Mouse (Mus musculus): Measurements from ENCODE around the gene Mcat. TPM values are rescaled to one million over a fixed set of nuclear protein-coding genes. Genes with fewer than 3 reads are reported as not detected.

The Mcat gene
- polyA plus RNA-seq, 1 experiment from 2014 or later, result 34.4 TPM

DNA sequence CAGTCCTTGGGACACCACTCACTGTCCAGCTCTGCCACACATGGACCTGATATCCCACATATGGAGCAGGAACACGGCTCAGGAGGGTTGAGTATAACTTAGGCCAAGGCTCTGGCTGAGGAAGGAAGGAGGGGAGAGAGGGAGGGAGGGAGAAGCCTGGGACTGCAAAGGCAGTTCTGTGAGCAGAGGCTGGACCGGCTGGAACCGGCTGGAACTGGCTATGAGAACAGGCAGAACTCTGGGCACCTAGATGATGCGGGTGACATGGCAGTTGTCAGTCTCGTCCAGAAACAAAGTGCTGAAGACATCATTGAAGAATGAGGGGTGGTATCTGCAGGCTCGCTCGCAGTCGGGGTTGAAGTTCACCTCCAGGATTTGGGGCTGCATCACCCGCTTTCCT is 13.1 kb upstream of the Mcat start:
- no peak for DNase-seq (ENCODE audit: low spot score)

DNA sequence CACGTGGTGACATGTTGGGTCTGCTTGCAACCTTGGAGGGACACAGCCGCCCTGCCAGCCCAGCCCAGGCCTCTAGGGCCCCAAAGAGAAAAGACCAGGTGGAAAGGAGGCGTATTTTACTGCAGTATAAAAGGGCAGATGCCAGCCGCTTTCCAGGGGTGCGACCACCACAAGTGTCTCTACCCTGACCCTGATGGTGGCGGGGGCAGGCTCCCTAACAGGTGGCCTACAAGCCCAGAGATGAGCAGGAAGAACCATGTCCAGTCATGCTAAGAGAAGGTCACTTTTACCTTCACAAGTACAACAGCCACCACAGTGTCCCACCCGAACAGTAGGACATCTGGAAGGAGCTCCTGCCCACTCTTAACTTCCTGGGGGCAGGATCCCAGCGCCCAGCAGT is 12.0 kb upstream of the Mcat start:
- DNase-seq (ENCODE audit: low spot score), result no peak

DNA sequence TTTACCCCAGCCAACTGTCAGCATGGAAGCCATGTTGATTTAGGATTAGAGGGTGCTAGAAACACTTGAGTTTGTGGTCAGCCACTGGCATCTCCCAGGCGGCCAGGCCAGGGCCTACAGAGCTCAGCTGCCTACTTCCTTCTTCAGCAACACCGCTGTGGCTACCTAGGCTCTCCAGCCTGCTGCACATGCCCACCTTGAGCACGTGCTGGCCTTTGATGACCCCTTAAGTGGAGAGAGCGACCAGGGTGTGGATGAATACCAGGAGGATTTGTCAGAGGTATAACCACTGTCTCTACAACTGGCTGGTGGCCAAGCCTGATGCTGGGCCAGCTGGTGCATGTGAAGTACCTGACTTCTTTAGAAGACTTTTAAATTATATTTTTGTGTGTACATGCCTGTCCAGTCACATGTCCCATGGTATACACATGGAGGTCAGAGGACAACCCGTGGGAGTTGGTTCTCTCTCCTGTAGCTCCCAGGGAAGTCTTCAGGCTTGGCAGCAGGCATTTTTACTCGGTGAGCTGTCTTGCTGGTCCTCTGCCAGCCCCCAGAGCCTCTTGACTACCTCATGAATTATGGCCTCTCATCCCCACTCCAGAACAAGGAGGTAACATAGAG is 11.3 kb upstream of the Mcat start:
- DNase-seq (ENCODE audit: low spot score), result no peak

DNA sequence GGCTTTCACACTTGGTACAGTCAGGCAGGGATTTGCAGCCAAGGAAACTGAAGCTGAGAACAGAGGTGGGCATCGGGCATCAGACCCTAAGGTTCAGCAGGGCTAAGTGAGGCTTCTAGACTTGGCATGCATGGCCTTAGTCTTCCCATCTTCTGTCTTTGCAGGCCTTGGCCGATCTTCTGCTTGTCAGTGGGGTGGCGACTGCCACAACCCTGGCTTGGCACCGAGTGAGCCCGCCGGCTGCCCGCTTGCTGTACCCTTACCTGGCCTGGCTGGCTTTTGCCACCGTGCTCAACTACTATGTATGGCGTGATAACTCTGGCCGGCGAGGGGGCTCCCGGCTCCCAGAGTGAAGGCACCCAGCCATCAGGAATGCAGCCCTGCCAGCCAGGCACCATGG is 10.0 kb upstream of the Mcat start:
- DNase-seq (ENCODE audit: low spot score), result no peak

DNA sequence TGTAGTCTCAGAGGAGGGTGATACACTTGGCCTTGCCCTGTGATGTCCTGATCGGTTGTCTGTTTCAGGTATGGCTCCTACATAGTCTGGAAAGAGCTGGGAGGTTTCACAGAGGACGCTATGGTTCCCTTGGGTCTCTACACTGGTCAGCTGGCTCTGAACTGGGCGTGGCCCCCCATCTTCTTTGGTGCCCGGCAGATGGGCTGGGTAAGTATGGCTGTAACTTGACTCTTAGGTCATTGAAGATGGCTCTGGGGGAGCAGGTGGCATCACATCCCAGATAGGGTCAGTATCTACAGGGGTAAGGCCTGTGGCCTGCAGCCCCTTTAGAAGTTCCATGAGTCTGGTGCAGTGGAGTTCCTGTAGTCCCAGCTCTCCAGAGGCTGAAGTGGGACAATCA is 8.5 kb upstream of the Mcat start:
- no peak for DNase-seq (ENCODE audit: low spot score)

DNA sequence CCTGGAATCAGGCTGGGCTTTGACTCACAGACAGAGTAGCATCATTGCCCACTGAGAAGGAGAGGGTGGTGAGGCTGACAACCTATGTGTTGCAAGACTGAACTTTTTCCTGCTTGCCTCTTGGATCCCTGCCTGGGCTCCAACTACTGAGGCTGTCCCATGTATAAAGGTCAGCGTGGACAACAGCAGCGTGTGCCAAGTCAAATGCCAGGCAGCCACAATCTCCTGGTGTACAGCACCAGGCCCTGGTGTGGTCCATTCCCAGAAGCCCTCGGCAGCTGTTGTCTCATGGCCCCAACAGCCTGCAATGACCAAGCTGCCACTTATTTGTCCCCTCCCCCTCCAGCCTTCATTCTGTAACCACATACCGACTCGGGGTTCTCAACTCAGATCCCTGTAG is 8.0 kb upstream of the Mcat start:
- DNase-seq (ENCODE audit: low spot score), result no peak

DNA sequence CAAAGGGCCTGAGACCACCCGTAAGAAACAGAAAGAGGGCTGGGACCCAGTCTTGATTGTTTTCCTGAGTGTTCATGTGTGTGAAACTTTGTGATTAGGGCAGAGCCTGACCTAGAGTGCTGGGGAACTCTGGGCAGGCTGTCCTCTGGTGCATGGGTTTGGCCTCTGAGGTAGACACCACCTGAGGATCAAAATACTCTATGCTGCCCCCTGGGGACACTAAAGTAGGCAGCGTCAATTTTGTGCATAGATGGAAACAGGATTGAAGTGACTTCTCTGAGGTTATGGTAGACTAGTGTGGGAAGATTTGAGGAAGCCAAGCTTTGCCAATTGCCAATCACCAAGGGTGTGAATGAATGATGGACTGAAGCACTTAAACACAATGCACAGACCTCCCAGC is 7.1 kb upstream of the Mcat start:
- DNase-seq (ENCODE audit: low spot score), result peak; percentile 46

DNA sequence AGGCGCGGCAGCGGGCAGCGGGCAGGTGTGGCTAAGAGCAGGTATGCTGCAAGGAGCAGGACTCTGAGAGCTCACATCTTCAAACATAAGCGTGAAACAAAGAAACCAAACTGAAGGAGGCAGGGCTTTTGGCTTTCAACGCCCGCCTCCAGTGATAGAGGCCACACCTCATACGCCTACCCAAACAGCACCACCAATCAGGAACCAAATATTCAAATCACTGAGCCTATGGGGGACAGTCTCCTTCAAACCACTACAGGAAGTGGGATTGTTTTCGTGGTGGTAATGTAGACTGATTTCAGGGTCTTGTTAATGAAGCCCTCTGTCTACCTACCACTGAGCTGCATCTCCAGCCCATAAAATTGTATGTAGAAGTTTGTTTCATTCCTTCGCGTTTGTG is 6.1 kb upstream of the Mcat start:
- peak; percentile 67 for DNase-seq (ENCODE audit: low spot score)

DNA sequence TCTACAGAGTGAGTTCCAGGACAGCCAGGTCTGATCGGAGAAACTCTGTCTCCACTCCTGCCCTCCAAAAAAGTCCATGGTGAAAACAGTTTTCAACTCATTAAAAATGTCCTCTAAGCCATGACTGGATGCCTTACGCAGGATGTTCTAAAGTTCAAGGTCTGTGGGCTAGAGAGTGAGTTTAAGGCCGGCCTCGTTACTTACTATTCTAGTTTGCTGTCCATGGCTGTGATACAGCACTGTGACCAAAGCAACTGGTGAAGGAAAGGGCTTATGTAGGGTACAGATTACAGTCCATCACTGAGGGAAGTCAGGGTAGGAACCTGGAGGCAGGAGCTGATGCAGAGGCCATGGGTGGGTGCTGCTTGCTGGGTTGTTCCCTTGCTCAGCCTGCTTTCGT is 5.0 kb upstream of the Mcat start:
- no peak for DNase-seq (ENCODE audit: low spot score)

DNA sequence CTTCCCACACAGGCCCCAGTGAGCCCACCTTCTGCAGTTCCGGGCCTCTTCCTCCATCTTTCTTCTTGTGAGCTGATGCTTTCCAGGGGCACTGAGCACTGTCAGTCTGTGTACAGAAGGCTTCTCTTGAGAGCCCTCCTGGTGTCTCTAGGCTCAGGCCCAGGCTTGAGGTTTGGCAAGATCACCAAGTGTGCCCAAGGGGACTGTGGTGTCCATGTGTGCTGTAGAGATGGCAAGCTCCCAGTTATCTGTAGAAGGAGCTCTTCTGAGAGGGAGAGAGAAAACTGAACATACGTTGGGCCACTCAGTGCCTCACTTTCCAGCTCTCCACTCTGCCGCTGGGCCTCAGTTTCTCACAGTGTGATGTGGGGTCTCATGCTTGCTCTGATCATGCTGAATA is 4.1 kb upstream of the Mcat start:
- no peak for DNase-seq (ENCODE audit: low spot score)

DNA sequence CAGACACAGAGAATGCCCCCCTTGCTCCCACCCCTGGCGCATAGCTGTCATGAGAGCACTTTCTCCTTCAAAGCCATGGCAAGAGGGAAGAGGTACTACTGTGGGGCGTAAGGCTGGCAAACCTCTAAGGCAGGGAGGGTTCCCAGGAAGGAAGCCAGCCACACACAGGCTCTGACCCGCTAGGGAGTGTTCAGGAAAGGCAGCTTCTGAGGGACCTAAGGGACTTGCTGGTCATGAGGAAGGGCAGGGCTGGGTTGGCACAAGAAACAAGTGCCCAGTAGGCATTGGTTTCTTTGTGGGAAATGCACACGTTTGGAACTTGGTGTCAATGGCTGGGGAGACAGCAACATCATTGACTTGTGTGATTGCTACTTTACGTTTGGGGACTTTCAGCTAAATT is 2.4 kb upstream of the Mcat start:
- no peak for DNase-seq (ENCODE audit: low spot score)

DNA sequence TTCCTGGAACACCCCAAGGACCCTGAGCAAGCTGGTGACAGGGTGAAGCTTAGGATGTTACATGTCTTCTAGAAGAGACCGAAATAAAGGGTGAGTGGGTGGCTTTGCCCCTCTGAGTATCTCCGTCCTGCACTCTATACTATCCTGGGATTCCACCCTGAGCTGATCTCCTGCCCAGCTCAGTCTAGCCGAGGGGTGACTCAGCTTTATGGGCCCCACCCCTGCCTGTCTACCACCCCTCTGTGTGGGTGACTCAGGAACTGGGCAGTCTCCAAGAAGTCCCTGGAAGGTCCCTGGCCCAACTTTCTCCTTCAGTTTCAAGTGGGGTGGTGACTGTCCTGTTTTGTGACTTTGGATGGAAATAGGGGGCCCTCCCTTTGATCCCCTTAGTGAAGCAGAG is 1.8 kb upstream of the Mcat start:
- no peak for DNase-seq (ENCODE audit: low spot score)

DNA sequence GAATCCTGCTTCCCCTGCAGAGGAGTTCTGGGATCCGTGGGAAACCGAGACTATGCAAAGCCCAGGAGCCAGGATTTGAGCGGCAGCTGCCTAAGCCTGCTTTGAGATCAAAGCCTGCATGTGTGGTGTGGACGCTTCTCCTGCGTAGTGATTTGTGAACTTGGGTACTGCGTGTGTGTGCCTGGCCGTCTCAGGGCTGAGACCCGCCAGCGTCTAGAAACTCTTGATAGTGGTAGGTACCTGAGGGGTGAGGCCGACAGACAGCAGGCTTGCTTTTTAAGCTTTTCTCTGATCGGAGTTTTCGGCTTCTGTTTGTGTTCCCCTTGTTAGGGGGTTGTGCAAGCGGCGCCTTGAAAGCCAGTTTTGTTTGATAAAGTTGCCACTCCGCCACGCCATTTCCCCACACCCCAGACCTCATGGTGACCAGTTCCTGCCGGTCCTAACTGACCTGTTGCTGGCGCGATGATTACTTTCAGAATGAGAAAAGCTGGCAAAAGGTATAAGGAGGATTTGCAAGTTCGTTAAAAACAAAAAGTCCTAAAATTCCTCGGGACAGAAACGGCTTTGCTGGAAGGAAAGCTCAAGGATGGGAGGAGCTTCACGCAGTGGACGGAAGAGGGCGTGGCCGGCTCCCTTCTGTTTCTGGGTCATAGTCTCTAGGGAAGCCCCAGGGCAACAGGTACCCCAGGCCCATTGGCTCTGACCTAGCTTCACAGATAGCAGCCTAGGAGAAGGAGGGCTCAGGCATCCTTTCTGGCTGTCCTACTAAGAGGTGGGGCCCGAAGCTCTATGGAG is 467 bp upstream of the Mcat start:
- DNase-seq (ENCODE audit: low spot score), result peak; percentile 50

DNA sequence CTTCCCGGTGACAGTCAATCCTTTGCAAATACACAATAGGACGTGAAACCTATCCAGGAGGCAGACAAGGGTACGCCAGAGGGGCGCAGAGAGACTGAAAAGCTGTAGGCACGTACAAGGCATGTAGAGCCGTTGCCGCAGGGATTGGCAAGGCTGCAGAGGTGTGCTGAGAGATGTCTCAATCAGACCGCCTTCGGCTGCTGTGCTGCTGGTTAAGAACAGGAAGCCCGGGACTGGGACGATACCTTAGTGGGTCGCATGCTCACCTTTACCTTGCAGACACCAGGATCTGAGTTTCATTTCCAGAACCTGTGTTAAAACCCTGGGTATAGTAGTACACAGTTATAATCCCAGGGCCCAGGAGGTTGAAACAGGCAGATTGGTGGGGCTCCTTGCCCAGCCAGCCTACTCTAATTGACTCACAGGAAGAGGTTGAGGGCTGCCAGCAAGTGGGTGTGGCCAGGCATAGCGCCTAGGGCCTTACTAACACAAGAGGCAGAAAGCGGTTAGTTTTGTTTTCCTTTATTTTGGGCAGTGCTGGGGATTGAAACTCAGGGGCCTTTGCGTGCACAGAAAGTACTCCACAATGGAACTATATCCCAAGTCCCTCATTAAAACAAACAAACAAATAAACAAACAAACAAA is 839 bp downstream of the Mcat start:
- DNase-seq (ENCODE audit: low spot score), result peak; percentile 83

DNA sequence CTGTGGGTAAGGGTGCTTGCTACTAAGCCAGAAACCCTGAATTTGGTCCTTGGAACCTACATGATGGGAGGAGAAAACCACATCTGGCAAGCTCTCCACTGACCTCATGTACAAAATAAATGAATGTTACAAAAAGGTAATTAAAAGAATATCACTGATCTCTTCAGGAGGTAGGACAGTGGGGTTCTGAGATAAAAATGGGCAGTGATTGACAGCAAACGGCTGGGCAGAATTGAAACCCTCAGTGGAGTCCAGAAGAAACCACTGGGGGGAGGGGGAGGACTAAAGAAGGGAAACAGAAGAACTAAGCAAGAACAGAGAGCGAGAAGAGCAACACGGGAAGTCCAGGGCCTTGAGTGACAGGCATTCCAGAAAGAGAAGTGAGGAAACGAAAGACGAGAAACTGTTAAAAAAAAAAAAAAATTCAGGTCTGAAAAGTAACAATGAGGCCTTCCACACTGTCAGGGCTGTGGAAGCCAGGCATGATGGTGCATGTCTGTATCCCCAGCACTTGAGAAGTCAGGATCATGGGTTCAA is 2.6 kb downstream of the Mcat start:
- no peak for DNase-seq (ENCODE audit: low spot score)

DNA sequence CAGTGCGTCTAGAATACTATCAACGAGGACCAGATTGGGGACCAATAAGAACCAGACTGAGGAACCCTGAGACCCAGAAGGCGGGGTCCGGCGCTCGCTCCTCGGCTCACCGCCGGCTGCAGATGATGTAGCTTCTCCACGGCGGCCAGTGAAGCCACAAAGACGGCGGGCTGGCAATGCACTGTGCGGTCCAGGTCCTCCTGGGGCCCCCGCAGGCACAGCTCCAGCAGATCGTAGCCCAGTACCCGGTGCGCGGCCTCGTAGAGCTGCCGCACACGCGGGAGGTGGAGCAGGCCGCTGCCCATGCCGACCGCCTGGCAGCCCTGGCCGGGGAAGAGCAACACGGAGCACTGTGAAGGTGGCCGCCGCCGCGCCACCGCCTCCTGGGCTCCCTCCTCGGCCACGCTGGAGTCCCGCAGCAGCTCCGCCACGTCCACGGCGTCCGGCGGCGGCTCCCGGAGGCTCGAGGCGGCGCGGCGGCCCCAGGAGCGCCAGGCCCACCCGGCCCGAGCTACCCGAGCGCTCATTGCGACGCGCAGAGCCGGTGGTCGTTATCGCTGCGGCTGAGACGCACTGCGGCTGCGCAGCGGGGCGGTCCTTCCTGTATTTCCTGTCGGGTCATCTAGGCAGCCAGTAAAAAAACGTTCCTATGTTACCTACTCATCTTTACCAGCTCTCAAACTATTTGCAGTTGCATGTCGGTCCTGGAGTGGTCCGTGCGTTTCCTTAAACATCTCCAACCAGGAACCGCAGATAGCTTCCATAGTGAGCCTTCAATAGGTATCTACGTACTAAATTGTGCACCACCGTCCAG is 8.2 kb downstream of the Mcat start:
- DNase-seq (ENCODE audit: low spot score), result peak; percentile 93

DNA sequence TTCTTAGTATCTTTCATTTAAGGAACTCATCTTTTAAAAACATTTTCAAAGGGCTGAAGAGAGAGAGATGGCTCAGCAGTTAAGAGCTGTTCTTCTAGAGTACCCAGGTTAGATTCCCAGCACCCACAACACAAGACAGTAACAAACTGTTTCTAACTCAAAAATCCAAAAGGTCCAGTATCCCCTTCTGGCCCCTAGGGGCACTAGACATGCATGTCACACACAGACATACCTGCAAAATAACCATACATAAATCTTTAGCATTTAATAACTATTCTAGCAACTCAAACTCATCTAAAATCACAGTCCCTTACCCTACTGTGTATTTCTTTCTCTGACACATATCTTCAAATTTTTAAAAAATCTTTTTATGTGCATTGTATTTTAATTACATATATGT is 9.8 kb downstream of the Mcat start:
- peak; percentile 30 for DNase-seq (ENCODE audit: low spot score)

DNA sequence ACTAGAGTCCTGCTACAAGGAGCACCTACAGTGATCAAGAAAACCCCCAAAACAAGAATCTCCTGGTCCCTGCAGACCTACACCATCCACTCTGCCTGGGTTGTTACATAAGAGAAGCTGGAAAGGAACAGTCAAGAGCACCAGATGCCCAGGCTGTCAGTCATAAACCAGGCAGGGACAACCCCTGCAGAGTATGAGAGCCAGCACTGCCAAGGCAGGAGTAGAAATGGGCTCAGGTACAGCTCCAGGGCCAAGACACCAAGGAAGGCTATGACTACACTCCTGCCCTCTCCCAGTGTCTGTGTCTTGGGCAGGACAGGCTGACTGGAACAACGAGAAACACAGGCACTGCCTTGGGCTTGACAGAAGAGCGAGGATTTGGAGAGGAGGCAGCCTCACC is 13.4 kb downstream of the Mcat start:
- DNase-seq (ENCODE audit: low spot score), result no peak

DNA sequence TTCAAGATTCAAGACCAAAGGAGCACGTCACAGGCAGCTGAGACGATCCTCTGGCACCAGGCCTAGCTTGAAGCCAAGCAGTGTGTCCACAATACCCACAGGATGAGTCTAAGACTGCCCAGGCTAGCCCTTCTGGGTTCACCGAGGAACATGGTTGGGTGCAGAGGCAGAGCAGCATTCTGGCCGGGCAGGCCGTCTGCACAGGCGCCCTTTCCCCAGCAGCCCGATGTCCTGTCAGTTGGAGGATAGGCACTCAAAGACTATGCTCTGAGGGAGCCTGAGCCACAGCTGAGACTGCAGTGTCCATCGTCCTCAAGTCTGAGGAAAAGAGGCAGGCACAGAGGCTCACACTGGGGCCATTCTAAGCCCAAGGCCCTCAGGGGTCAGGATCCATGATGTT is 16.4 kb downstream of the Mcat start:
- DNase-seq (ENCODE audit: low spot score), result no peak

DNA sequence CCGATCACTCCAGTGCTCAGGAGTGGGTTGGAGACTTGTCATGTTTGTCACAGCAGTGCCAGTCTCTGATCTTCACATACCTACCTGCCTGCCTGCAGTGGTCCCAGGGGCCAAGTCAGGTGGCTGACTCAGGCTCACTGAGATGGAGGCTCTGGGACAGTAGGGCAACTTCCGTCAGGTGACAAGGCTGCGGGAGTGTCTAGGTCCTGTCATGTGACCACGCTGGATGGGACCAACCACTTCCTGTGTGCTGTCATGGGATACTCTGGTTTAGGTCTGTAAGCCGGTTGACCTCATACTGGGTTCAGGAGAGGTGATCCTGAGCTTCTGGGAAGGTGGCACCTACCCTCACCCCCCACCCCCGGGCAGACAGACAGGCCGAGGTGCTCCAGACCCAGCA is 17.6 kb downstream of the Mcat start:
- no peak for DNase-seq (ENCODE audit: low spot score)

DNA sequence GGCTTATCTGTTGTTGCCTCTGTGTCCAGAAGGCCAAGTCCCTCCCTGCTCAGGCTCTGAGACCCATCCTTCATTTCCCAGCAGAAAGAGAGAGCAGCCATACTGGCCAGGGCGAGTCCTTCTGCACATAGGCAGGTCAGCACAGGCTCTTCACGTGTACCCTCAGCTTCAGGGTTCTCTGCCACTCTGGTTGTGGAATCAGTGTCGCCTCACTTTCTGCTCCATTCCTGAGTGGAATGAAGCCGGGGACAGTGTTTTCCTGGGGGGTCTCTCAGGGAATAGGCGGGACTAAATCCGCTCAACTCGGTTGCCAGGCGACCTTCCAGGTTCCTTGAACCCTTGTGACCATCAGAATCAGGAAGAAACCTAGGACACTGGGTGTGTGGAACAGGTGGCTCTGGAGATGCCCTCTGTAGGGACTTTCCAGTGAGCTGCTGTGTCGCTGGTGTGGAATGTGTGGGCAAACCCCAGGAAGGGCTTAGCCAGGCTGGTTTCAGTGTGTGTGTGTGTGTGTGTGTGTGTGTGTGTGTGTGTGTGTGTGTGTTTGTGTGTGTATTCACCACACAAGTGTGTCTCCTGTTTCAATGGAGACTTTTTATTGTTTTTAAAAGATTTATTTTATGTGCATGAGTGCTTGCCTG is 21.8 kb downstream of the Mcat start:
- DNase-seq (ENCODE audit: low spot score), result no peak

Measured in thymus, postnatal 0 days (tissue).